Mouse (Mus musculus) hindbrain, embryonic 14.5 days (tissue): ENCODE results near the gene Retreg3. TPM values are rescaled to one million over a fixed set of nuclear protein-coding genes. Genes with fewer than 3 reads are reported as not detected.
A peak's percentile ranks its signal among the peaks of the same experiment; 100 is the strongest.
"Not testable (repeated sequence)": the region's sequence is repeated elsewhere in the genome, so short reads cannot be mapped to it uniquely, and the experiment has no call there.

Experiments
- ATAC-seq: fragments of 200-750 bp; cut with Nextera tagmentation; 2 replicates; pipeline ENCODE4 v1.8.0; 2017; ENCODE audit warnings: moderate number of reproducible peaks, mild to moderate bottlenecking, moderate TSS enrichment, moderate library complexity; ENCODE audit not compliant: low FRiP score
- DNase-seq: peaks from one replicate; pipeline ENCODE4 v3.0.0-alpha.2; 2015; ENCODE audit warnings: low spot score
- H3K27ac ChIP-seq: fragments of 300-500 bp; sonication (generic); 2 replicates; pipeline ENCODE4 v1.5.1; 2014; ENCODE audit warnings: mild to moderate bottlenecking, moderate library complexity
- H3K27me3 ChIP-seq: fragments of 300-500 bp; sonication (generic); 2 replicates; pipeline ENCODE4 v1.6.1; 2014; ENCODE audit warnings: mild to moderate bottlenecking, low read length, mixed read lengths; ENCODE audit not compliant: control insufficient read depth, insufficient read depth
- H3K36me3 ChIP-seq: fragments of 300-500 bp; sonication (generic); replicated peaks from 2 replicates; pipeline ENCODE4 v1.6.1; 2014; ENCODE audit not compliant: control insufficient read depth, insufficient read depth
- H3K4me1 ChIP-seq: fragments of 300-500 bp; sonication (generic); replicated peaks from 2 replicates; pipeline ENCODE4 v1.6.1; 2014; ENCODE audit warnings: antibody characterized with exemption, low read length, mixed read lengths; ENCODE audit not compliant: control insufficient read depth, insufficient read depth
- H3K4me2 ChIP-seq: fragments of 300-500 bp; sonication (generic); replicated peaks from 2 replicates; pipeline ENCODE4 v1.6.1; 2014; ENCODE audit warnings: mild to moderate bottlenecking, moderate library complexity
- H3K4me3 ChIP-seq: fragments of 300-500 bp; sonication (generic); replicated peaks from 2 replicates; pipeline ENCODE4 v1.5.1; 2014; ENCODE audit warnings: mild to moderate bottlenecking, low read length
- H3K9ac ChIP-seq: fragments of 300-500 bp; sonication (generic); 2 replicates; pipeline ENCODE4 v1.6.1; 2014
- H3K9me3 ChIP-seq: fragments of 300-500 bp; sonication (generic); 2 replicates; pipeline ENCODE4 v1.6.1; 2016; ENCODE audit warnings: low read length; ENCODE audit not compliant: control insufficient read depth
- WGBS: fragments of 180-500 bp; shearing (Covaris S2); extraction: QIAGEN DNeasy Blood & Tissue Kit; methylation state at CpG from one replicate; pipeline ENCODE4 v1.1.7; 2014; 5-methylcytosine and 5-hydroxymethylcytosine counted together
- polyA plus RNA-seq: library from polyadenylated mRNA; unstranded; fragments of >200 nt; fragmentation: Nextera tagmentation; extraction: Ambion mirVana; gene quantifications from 2 replicates; pipeline ENCODE4 v1.2.1, GENCODE M21; 2014

Retreg3 gene
- polyA plus RNA-seq, 1 experiment from 2014 or later = 13.0 TPM

GRCm38 (mm10) chr11:101125008-101125407 is 5.3 kb upstream of the Retreg3 start:
- not testable (repeated sequence) for ATAC-seq, H3K9me3 ChIP-seq, DNase-seq, H3K4me2 ChIP-seq, H3K27me3 ChIP-seq, H3K4me3 ChIP-seq, H3K27ac ChIP-seq, H3K9ac ChIP-seq
- Histone ChIP-seq H3K36me3 (peaks cover 37% of the 10 kb centered on the region), H3K4me1 (peaks cover 13% of the 10 kb centered on the region)
- WGBS = 94% methylated on average over 4 of the region's 9 CpGs

- Histone ChIP-seq H3K36me3 (peaks cover 37% of the 10 kb centered on the region), H3K4me1 (peaks cover 13% of the 10 kb centered on the region)
- H3K4me3 ChIP-seq, DNase-seq, H3K27me3 ChIP-seq, ATAC-seq, H3K9me3 ChIP-seq, H3K4me2 ChIP-seq, H3K27ac ChIP-seq, H3K9ac ChIP-seq: not testable (repeated sequence)
- WGBS = 95% methylated on average over 8 of the region's 8 CpGs
These were observed 4.8 kb upstream of the Retreg3 start for GRCm38 (mm10) chr11:101124494-101124893.

GRCm38 (mm10) chr11:101120545-101121188 is 974 bp upstream of the Retreg3 start:
- H3K27ac ChIP-seq = peak overlapping the region; percentile 89
- peak overlapping the region; percentile 85 for H3K4me3 ChIP-seq
- peaks cover 24% of the 10 kb centered on the region for H3K36me3 ChIP-seq
- H3K4me2 ChIP-seq = peak overlapping the region; percentile 94
- peak overlapping the region; percentile 84 for H3K9ac ChIP-seq
- DNase-seq (no peak), ATAC-seq (no peak)
- no peaks in the 10 kb centered on the region for H3K9me3 ChIP-seq
- H3K27me3 ChIP-seq = no peaks in the 10 kb centered on the region
- WGBS = 27% methylated on average over 19 of the region's 19 CpGs
- peaks cover 30% of the 10 kb centered on the region for H3K4me1 ChIP-seq

- peak overlapping the region; percentile 81 for H3K27ac ChIP-seq
- WGBS = 1% methylated on average over 36 of the region's 39 CpGs
- ATAC-seq = peak; percentile 75
- H3K4me3 ChIP-seq = peak overlapping the region; percentile 85
- H3K4me2 ChIP-seq = peak overlapping the region; percentile 82
- H3K27me3 ChIP-seq = no peaks in the 10 kb centered on the region
- no peak for DNase-seq
- peak overlapping the region; percentile 89 for H3K9ac ChIP-seq
- peaks cover 16% of the 10 kb centered on the region for H3K36me3 ChIP-seq
- peaks cover 33% of the 10 kb centered on the region for H3K4me1 ChIP-seq
- H3K9me3 ChIP-seq = no peaks in the 10 kb centered on the region
These were observed 447 bp downstream of the Retreg3 start for GRCm38 (mm10) chr11:101119131-101119760.

GRCm38 (mm10) chr11:101118105-101118504 is 1.6 kb downstream of the Retreg3 start:
- H3K27me3 ChIP-seq = no peaks in the 10 kb centered on the region
- no peak overlapping the region for H3K27ac ChIP-seq
- WGBS = 56% methylated on average over 4 of the region's 4 CpGs
- peaks cover 33% of the 10 kb centered on the region for H3K4me1 ChIP-seq
- H3K9me3 ChIP-seq = no peaks in the 10 kb centered on the region
- H3K4me2 ChIP-seq = peak overlapping the region; percentile 82
- H3K4me3 ChIP-seq = peak overlapping the region; percentile 85
- H3K9ac ChIP-seq = peak overlapping the region; percentile 89; the same call in 1 of the 2 replicates
- no peak for ATAC-seq
- DNase-seq = no peak
- H3K36me3 ChIP-seq = peaks cover 7% of the 10 kb centered on the region; the same call in 1 of the 2 replicates

GRCm38 (mm10) chr11:101115564-101115963 is 4.1 kb downstream of the Retreg3 start:
- Histone ChIP-seq H3K27ac (peak overlapping the region; percentile 34), H3K4me2 (peak overlapping the region; percentile 8; the same call in 1 of the 2 replicates), H3K9me3 (no peaks in the 10 kb centered on the region), H3K9ac (0 out of 2 replicates have a peak overlapping the region, but pooled peaks have one; percentile 2), H3K4me3 (no peak overlapping the region), H3K36me3 (no peaks in the 10 kb centered on the region), H3K27me3 (no peaks in the 10 kb centered on the region), H3K4me1 (peaks cover 23% of the 10 kb centered on the region)
- DNase-seq (no peak), ATAC-seq (no peak)
- 37% methylated on average over 2 of the region's 2 CpGs for WGBS

- WGBS = 91% methylated on average over 3 of the region's 3 CpGs
- Histone ChIP-seq H3K27me3 (no peaks in the 10 kb centered on the region), H3K4me1 (peaks cover 7% of the 10 kb centered on the region; the same call in 1 of the 2 replicates)
These were observed 7.5 kb downstream of the Retreg3 start for GRCm38 (mm10) chr11:101112186-101112585.

GRCm38 (mm10) chr11:101111178-101111577 is 8.5 kb downstream of the Retreg3 start:
- ATAC-seq (no peak), DNase-seq (no peak)
- no peak overlapping the region for H3K9ac ChIP-seq
- H3K4me1 ChIP-seq = peaks cover 7% of the 10 kb centered on the region; the same call in 1 of the 2 replicates
- peaks cover 1% of the 10 kb centered on the region; the same call in 1 of the 2 replicates for H3K36me3 ChIP-seq
- H3K27ac ChIP-seq = no peak overlapping the region
- no peaks in the 10 kb centered on the region for H3K27me3 ChIP-seq
- no peak overlapping the region for H3K4me2 ChIP-seq
- 92% methylated on average over 4 of the region's 4 CpGs for WGBS
- H3K9me3 ChIP-seq = no peaks in the 10 kb centered on the region
- H3K4me3 ChIP-seq = no peak overlapping the region

More at GRCm38 (mm10) chr11:101112186-101112585, 7.5 kb downstream of the Retreg3 start:
- Histone ChIP-seq H3K4me2 (no peak overlapping the region), H3K9me3 (no peaks in the 10 kb centered on the region), H3K4me3 (no peak overlapping the region), H3K36me3 (no peaks in the 10 kb centered on the region), H3K27ac (no peak overlapping the region), H3K9ac (no peak overlapping the region)
- ATAC-seq (no peak), DNase-seq (no peak)

GRCm38 (mm10) chr11:101110708-101111107 is 9.0 kb downstream of the Retreg3 start:
- Histone ChIP-seq H3K27ac (no peak overlapping the region), H3K9me3 (no peaks in the 10 kb centered on the region), H3K4me1 (peaks cover 3% of the 10 kb centered on the region; the same call in 1 of the 2 replicates), H3K27me3 (no peaks in the 10 kb centered on the region), H3K4me3 (no peak overlapping the region), H3K4me2 (no peak overlapping the region), H3K9ac (no peak overlapping the region), H3K36me3 (peaks cover 6% of the 10 kb centered on the region; the same call in 1 of the 2 replicates)
- DNase-seq (no peak), ATAC-seq (no peak)
- 73% methylated on average over 5 of the region's 5 CpGs for WGBS
